Comparison of ENCODE assay signal across 14 mouse cellular contexts in genomic region chr2:29234002-29234401, GRCm38 (mm10).
"Had no signal": no experiment of that assay in that cellular context is flagged by ENCODE, and none has a peak within 500 bp of the region (broad histone marks: within the 10 kb centered on the region; RNA-seq: fewer than 3 reads in every experiment).

No protein-coding gene starts in this region.

- H3K4me1 ChIP-seq: neural tube, embryonic 12.5 days; neural tube, embryonic 15.5 days had no signal

- H3K4me3 ChIP-seq: neural tube, embryonic 12.5 days; neural tube, embryonic 13.5 days; neural tube, embryonic 15.5 days; stomach, embryonic 15.5 days had no signal

- DNase-seq: retina, postnatal 1 day; right cerebral cortex, postnatal 14 days; right cerebral cortex, postnatal 4 days; spleen, adult 18-20 months; thymus, adult 18-20 months; thymus, adult 2 months; thymus, postnatal 14 days; thymus, postnatal 25 days; thymus, postnatal 36 days; thymus, postnatal 4 days had no signal

- H3K27ac ChIP-seq: neural tube, embryonic 12.5 days; neural tube, embryonic 13.5 days; neural tube, embryonic 15.5 days; stomach, embryonic 15.5 days had no signal

- H3K27me3 ChIP-seq: neural tube, embryonic 12.5 days; neural tube, embryonic 13.5 days; neural tube, embryonic 15.5 days had no signal

- H3K36me3 ChIP-seq: neural tube, embryonic 12.5 days; neural tube, embryonic 13.5 days; neural tube, embryonic 15.5 days; stomach, embryonic 15.5 days had no signal

- H3K9me3 ChIP-seq: neural tube, embryonic 12.5 days; neural tube, embryonic 13.5 days; neural tube, embryonic 15.5 days; stomach, embryonic 15.5 days had no signal

- H3K9ac ChIP-seq: neural tube, embryonic 12.5 days; neural tube, embryonic 13.5 days; neural tube, embryonic 15.5 days; stomach, embryonic 15.5 days had no signal

- H3K4me2 ChIP-seq: neural tube, embryonic 12.5 days; neural tube, embryonic 13.5 days; neural tube, embryonic 15.5 days; stomach, embryonic 15.5 days had no signal
